Mouse (Mus musculus) C2C12 (cell line): ENCODE results near the gene Dnaja4.

ENCODE experiments used
- CEBPB ChIP-seq: IDR thresholded peaks from one replicate; pipeline ENCODE4 v1.6.1; 2011; ENCODE audit warnings: low read depth, mild to moderate bottlenecking, control low read depth, moderate library complexity
- CTCF ChIP-seq: IDR thresholded peaks from one replicate; pipeline ENCODE4 v1.5.1; 2011; ENCODE audit not compliant: control insufficient read depth, insufficient read depth, insufficient read length
- FOSL1 ChIP-seq: IDR thresholded peaks from one replicate; pipeline ENCODE4 v1.8.0; 2011; ENCODE audit warnings: mild to moderate bottlenecking, low read length; ENCODE audit not compliant: poor library complexity, insufficient read depth, severe bottlenecking
- MAX ChIP-seq: IDR thresholded peaks from one replicate; pipeline ENCODE4 v1.6.1; 2011; ENCODE audit warnings: mild to moderate bottlenecking, control low read depth
- MYOD1 ChIP-seq: IDR thresholded peaks from one replicate; pipeline ENCODE4 v1.6.1; 2011; ENCODE audit warnings: low read depth; ENCODE audit not compliant: control insufficient read depth, insufficient read length
- MYOG ChIP-seq: IDR thresholded peaks from one replicate; pipeline ENCODE4 v1.6.1; 2011; ENCODE audit not compliant: control insufficient read depth, insufficient read length; ENCODE audit errors: extremely low read depth
- USF1 ChIP-seq: IDR thresholded peaks from one replicate; pipeline ENCODE4 v1.6.1; 2011; ENCODE audit warnings: low read depth, mild to moderate bottlenecking, control low read depth, moderate library complexity

DNA sequence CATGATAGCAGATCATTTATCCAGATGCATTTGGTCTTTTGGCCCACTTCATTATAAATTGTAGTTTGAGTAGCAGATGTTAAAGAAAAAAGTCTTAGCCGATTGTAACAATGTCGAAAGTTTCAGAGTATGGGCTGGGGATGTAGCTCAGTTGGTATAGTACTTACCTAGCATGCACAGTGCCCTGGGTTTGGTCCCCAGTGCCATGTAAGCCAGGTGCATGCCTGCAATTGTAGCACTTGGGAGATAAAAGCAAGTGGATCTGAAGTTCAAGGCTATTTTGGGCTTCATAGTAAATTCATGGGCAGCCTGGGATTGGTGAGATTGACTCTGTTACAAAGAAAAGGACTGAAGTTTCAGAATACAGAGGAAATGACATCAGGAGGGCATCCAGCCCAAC lies 3.9 kb downstream of the Dnaja4 start:
- TF ChIP-seq CTCF (no peak), MYOG (no peak), USF1 (no peak), MAX (no peak), FOSL1 (no peak), MYOD1 (no peak), CEBPB (no peak)
